Mouse (Mus musculus) lung, postnatal 14 days (tissue): ENCODE measurements around the gene Megf11.

Experiments
- DNase-seq: peaks from one replicate; pipeline ENCODE4 v3.0.0; 2021

Megf11 gene

GRCm38 (mm10) chr9:64570448-64570847 is 185.0 kb downstream of the Megf11 start:
- no peak for DNase-seq

- DNase-seq = no peak
These were observed 185.7 kb downstream of the Megf11 start for GRCm38 (mm10) chr9:64571091-64571490.

GRCm38 (mm10) chr9:64572629-64573190 is 187.3 kb downstream of the Megf11 start:
- peak; percentile 8 for DNase-seq

- no peak for DNase-seq
These were observed 190.2 kb downstream of the Megf11 start for GRCm38 (mm10) chr9:64575658-64576057.

- no peak for DNase-seq
These were observed 190.9 kb downstream of the Megf11 start for GRCm38 (mm10) chr9:64576143-64576878.

- DNase-seq = no peak
These were observed 191.7 kb downstream of the Megf11 start for GRCm38 (mm10) chr9:64577156-64577555.

GRCm38 (mm10) chr9:64578014-64578413 is 192.6 kb downstream of the Megf11 start:
- no peak for DNase-seq

- no peak for DNase-seq
These were observed 193.9 kb downstream of the Megf11 start for GRCm38 (mm10) chr9:64579306-64579705.

- no peak for DNase-seq
These were observed 200.9 kb downstream of the Megf11 start for GRCm38 (mm10) chr9:64586292-64586691.

GRCm38 (mm10) chr9:64587991-64588390 is 202.6 kb downstream of the Megf11 start:
- DNase-seq = no peak

GRCm38 (mm10) chr9:64590634-64591041 is 205.2 kb downstream of the Megf11 start:
- DNase-seq = peak; percentile 39

GRCm38 (mm10) chr9:64591436-64591835 is 206.0 kb downstream of the Megf11 start:
- DNase-seq = no peak

- DNase-seq = no peak
These were observed 209.0 kb downstream of the Megf11 start for GRCm38 (mm10) chr9:64594442-64594841.

GRCm38 (mm10) chr9:64598427-64598826 is 213.0 kb downstream of the Megf11 start:
- no peak for DNase-seq

GRCm38 (mm10) chr9:64600731-64601130 is 215.3 kb downstream of the Megf11 start:
- no peak for DNase-seq

- no peak for DNase-seq
These were observed 217.5 kb downstream of the Megf11 start for GRCm38 (mm10) chr9:64602895-64603294.

GRCm38 (mm10) chr9:64604217-64604711 is 218.8 kb downstream of the Megf11 start:
- DNase-seq = no peak

GRCm38 (mm10) chr9:64605077-64605714 is 219.8 kb downstream of the Megf11 start:
- no peak for DNase-seq

GRCm38 (mm10) chr9:64605735-64606349 is 220.4 kb downstream of the Megf11 start:
- DNase-seq = no peak

- DNase-seq = no peak
These were observed 221.6 kb downstream of the Megf11 start for GRCm38 (mm10) chr9:64607049-64607448.

- no peak for DNase-seq
These were observed 224.1 kb downstream of the Megf11 start for GRCm38 (mm10) chr9:64609546-64609945.

- DNase-seq = no peak
These were observed 226.9 kb downstream of the Megf11 start for GRCm38 (mm10) chr9:64612121-64612983.
